Mouse (Mus musculus) cerebral cortex, adult 2 months (tissue): Measurements from ENCODE around the gene Actr3.

Experiments
- WGBS: fragments of 180-500 bp; shearing (Covaris S2); methylation state at CpG from one replicate; pipeline ENCODE4 v1.1.7; 2018; 5-methylcytosine and 5-hydroxymethylcytosine counted together

Actr3 gene

DNA sequence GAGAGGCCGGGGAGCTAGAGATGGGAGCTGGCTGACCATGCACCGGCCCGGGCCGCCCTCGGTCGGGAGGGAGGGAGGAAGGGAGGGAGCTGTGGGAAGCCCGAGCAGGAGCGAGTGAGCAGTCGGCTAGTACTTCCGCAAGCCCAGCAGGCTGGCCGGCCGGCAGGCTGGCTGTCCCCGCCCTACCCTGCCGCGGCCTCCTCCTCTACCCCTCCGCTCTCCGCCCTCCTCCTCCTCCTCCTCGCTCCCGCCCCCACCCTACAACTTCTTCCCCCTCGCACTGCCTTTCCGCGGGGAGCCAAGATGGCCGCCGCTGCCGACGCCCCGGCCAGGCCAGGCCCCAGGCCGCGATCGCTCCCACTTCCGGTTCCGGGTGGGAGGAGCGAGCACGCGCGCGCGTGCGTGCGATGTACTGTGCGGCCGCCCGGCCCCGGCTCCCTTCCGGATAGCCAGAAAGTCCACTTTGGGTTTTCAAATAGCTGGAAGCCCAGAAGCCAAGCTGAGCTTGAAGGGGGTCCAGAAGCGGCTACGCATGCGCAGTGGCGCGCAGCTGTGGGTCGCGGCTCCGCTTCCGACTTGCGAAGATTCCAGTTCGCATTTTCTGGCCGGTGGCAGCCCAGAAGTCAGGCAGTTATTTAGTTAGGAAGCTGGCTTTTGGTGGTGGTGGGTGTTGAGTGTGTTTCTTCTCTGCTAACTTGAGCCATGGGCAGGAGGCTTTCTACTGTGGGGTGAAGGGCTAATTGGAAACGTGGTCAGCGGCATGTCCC lies at the start of gene Actr3:
TSS of gene Actr3 (minus strand) at position 359 of the 767 bp plus-strand sequence.
- under 1% methylated on average over 50 of the region's 59 CpGs for WGBS

DNA sequence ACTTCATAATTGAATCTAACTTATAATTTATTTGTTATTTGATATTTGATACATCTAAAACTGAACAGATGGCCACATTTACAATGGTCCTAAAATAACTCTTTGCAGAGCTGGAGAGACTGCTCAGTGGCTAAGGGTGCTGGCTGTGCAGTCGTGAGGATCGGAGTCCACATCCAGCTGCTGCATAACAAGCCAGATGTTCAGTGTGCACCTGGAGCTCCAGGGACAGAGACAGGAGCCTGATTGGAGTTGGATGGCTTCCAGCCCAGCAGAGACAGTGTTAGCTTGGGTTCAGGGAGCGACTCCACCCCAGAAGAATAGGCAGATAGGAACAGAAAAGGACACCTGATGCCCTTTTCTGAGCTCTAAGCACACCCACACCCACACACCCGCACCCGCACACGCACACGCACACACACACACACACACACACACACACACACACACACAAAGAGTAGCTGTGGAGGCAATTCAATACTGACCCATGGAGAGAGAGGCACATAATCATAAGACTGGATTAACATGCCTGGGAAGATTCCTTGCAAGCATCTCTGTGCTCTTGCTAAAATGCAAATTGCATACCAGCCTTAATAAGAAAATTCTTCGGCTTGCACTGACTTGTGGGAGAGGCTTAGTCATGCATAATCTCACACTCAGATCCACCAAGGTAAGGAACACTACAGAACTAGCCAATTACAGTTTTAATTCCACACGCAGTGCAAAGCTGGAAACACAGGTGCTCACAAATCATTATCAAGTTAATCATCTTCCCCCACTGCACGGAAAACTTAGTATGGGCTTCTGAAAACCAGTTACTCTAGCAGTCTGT lies 47.1 kb upstream of the Actr3 start:
- 47% methylated on average over 10 of the region's 10 CpGs for WGBS

GRCm38 (mm10) chr1:125478588-125478987 lies 43.1 kb upstream of the Actr3 start:
- WGBS: 87% methylated on average over 6 of the region's 6 CpGs

DNA sequence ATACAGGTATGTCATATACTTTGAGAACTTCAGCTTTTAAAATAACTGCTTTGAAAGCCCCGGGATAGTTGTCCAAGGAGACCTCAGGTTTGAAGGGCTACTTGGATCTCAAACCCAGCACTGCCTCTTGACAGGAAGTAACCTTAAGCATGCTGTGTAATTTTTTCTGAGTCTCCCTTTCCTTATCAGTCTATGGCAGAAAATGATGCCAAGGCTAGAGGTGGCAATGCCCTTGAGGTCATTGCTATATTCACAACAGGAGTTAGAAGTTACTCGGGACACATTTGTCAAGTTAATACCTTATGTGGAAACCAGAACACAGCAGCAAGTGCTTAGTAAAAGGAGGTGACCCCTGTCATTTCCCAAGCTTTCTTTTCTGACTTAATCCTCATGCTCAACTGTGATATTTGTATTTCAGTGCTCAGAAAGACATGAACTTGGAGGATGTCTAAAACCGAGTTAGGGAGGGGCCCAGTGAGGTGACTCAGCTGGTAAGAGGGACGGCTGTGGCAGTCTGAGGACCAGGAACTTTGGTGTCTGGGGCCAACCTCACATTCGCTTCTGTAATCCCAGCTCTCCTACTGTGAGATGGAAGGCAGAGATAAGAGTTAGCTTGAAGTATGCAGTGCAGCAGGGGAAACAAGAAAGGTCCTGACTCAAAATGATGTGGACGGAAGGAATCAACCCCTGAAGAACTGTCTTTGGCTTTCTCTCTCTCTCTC lies 40.6 kb upstream of the Actr3 start:
- WGBS: 76% methylated on average over 6 of the region's 6 CpGs

DNA sequence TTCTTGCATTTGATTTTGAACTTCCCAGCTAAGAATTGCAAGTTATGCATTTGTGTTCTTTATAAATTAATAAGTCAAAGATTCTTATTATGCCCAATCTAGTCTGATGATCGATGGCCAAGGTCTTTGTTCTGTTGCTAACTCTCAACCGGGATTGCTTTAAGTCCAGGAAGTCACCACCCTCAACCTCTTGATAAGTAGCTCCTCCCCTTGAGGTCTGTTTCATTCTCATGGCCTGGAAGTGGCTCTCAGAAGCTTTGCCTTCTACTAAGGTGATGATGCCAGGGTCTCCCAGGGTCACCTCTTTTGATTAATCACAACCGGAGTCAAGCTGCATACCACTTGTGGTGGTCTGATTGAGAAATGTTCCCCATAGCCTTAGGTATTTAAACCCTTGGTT lies 38.3 kb upstream of the Actr3 start:
- WGBS: 94% methylated on average over 3 of the region's 3 CpGs

DNA sequence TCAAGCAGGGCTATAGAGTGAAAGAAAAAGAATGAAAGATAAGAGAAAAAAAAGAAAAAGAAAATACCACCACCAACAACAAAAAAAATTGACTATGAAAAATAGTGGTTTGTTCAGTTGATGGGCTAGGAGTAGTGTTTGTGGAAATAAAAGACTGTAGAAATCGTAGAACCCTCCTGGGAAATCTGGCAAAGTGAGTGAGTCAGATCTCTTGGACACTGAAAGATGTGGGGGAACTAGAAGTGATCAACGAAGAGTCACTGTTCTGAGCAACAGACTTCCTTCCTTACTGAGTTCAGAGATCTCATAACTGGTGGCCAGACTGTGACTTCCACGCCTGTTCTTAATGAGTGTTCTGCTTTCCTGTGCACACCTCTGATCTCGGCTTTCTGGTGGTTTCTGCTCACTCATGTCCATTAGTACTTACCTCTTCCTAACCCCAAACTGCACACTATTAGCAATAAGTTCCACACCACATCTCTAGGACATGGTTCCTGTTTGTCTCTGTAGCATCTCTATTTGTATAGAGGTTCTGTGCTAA lies 37.7 kb upstream of the Actr3 start:
- 65% methylated on average over 4 of the region's 4 CpGs for WGBS

DNA sequence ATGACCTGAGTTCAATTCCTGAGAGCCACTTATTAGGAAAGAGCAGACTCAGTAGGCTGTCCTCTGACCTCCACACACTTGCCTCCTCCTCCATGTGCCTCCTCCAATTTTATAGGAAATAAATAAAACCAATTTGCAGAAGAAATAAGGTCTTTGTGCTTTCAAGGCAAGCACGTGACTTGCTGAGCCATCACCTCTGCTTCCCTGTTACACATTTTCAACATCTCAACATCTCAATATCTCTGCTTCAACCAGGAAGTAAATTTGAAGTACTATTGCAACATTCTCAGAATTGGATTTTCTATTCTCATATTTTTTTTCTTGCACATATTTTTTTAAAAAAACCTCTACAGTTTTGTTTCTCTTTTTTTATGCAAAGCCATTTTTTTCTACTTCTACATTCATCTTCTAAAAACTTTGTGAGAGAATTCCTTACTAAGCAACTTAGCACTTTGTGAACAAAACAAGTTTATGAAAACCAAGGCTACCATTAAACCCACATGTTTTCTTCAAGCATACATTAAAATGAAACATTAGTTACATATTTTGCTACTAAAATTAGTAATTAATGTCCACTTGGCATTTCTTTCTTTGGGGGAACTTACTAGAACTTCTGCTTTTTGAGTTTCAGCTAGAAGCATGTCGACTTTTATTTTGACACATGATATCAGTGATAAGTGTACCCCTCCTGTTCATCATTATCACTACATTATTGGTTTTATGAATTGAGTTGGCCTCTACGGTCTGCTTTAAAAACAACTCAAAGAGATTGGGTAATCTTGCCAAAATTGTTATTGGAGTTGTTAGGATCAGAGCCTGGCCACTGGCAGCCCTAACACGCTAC lies 35.5 kb upstream of the Actr3 start:
- 83% methylated on average over 4 of the region's 4 CpGs for WGBS

- WGBS: 96% methylated on average over 4 of the region's 4 CpGs
These were observed 32.4 kb upstream of the Actr3 start for GRCm38 (mm10) chr1:125467936-125468335.

DNA sequence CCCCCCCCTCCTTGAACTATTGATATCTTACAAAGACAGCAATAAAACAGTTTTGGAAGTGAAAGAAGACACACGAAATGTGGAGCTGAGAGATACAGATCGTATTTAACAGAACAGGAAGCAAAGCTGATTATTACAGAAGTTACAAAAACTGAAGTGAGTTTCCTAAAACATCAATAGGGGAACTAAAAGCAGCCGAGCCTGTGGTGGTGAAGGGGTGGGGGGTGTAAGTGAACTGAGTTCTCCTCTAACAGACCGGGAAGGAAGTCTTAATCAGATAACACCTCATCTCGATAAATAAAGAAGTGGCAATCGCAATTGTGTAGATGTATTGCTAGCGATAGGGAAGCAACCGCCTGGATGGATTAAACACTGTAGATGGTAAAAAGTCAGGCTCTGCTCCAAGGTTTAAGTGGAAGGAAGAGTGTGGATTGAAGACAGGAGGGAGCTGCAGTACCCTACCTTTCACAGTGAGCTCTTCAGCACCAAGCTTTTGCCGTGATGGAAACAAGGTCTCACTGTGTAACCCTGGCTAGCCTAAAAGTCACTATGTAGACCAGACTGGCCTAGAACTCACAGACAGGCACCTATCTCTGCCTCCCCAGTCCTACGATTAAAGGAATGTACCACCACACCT lies 31.2 kb upstream of the Actr3 start:
- 71% methylated on average over 10 of the region's 10 CpGs for WGBS

GRCm38 (mm10) chr1:125464011-125464410 lies 28.5 kb upstream of the Actr3 start:
- 93% methylated on average over 4 of the region's 4 CpGs for WGBS

- WGBS: 73% methylated on average over 2 of the region's 2 CpGs
These were observed 27.8 kb upstream of the Actr3 start for GRCm38 (mm10) chr1:125463349-125463748.

DNA sequence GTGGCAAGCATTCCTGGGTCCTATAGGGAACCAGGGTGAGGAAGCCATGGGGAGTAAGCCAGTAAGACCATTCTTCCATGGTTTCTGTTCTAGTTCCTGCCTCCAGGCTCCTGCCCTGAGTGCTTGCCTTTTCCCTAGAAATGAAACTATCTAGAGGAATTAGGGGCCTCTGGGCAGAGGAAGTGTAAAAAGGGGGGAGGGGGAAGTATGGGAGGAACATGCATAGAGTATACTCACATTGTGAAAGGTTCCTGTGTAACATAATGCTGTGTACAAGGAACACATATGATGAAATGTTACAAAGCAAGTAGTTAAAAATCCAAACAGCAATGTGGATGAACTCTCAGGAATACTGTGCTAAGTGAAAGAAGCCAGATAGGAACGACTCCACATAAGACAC lies 27.4 kb upstream of the Actr3 start:
- WGBS: 79% methylated on average over 1 of the region's 1 CpGs

DNA sequence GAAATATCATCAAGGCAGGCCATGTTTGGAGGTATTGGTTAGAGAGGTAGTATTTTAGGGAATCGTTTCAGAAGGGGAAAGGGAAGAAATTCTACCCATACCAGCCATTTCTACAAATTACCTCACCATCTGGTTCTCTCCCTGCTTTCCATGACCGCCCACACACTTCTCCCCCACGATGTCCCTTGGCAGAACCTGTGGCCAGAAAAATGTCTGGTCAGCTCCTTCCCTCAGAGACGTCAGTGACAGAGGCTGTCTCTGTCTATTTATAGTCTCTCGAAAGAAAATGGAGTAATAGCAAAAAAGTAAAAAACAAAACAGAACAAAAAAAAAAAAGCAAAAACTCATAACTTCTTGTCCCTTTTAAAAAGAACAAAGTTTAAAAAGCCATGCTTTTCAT lies 23.0 kb upstream of the Actr3 start:
- 28% methylated on average over 5 of the region's 5 CpGs for WGBS

DNA sequence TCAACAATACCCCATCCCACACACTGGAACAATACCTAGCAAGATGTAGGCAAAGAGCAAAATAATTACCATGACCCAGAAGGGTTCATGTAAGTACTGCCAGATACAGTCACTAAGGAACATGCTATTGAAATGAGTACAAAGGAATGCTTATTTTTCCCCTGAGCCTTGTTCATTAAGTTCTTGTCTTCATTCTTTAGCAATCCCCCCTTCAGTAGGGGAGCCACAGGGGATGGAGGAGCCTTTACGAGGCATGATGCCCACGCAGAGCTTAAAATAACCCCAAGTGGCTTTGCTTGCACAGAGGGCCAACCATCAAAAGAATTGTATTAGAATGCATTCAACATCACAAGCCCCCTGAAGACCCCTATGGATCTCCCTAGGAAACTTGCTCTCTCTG lies 19.6 kb upstream of the Actr3 start:
- WGBS: 21% methylated on average over 2 of the region's 2 CpGs

- 87% methylated on average over 4 of the region's 4 CpGs for whole genome bisulfite sequencing
These were observed 14.9 kb upstream of the Actr3 start for GRCm38 (mm10) chr1:125450282-125451000.

GRCm38 (mm10) chr1:125441679-125442078 lies 6.2 kb upstream of the Actr3 start:
- 75% methylated on average over 7 of the region's 7 CpGs for WGBS

GRCm38 (mm10) chr1:125441251-125441650 lies 5.7 kb upstream of the Actr3 start:
- 74% methylated on average over 6 of the region's 6 CpGs for WGBS

DNA sequence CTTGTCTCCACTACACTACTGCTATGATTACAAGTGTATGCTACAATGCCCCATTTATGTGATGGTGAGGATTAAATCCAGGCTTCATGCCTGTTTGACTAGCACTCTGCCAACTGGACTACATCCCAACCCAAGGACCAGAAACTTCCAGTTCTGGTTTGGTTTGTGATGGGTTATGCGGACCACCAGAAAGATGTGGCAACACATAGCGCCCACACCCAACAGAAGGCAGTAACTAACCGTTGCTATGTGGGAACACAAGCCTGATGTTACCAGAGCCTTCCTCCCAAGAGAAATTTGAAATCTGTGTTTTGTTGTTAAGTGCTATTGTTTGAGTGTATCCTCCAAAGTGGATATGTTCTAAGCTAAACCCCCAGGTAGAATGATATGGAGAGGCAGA lies 4.0 kb upstream of the Actr3 start:
- 69% methylated on average over 3 of the region's 3 CpGs for WGBS

- WGBS: 97% methylated on average over 2 of the region's 2 CpGs
These were observed 3.3 kb upstream of the Actr3 start for GRCm38 (mm10) chr1:125438826-125439225.

GRCm38 (mm10) chr1:125437927-125438326 lies 2.4 kb upstream of the Actr3 start:
- 49% methylated on average over 3 of the region's 3 CpGs for WGBS
